Mouse (Mus musculus) cerebellum, adult 2 months (tissue): Measurements from ENCODE around the gene Fsip1.

ENCODE experiments used
- CTCF ChIP-seq: fragments of 200-500 bp; IDR thresholded peaks from 2 replicates; pipeline ENCODE4 v1.5.1; 2011; ENCODE audit warnings: low read depth, mild to moderate bottlenecking, control low read depth, low read length, moderate library complexity, borderline replicate concordance; ENCODE audit not compliant: insufficient read depth
- POLR2A ChIP-seq: fragments of 200-500 bp; IDR thresholded peaks from 2 replicates; pipeline ENCODE4 v1.6.1; 2011; ENCODE audit warnings: low read length, control low read depth, borderline replicate concordance; ENCODE audit not compliant: insufficient read depth

DNA sequence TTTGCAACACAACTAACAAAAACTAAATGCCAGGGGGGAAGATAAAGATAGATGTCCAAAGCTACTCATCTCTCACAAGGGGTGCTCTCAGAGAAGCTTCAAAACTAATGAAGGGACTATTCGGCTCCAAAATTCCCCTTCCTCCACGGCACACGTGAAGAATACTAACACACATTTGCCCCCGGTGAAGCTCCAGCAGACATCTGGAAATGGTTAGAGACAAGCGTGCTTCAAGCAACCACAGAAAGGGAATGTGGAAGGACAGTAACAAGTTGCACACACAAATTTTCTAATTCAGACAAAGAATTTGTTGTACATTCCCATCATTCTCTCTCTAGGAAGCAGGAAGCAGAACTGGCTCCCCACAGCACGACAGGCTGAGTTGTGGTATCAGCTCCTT, 97.6 kb downstream of the Fsip1 start:
- TF ChIP-seq CTCF, result no peak
- no peak for TF ChIP-seq POLR2A
